Mouse (Mus musculus): ENCODE measurements at regions not wholly inside any gene's neighbourhood (a gene's known extent, or its start where the extent isn't known, plus 50 kb on each side); places are given as distances from the start of the nearest gene placed in this dataset.

DNA sequence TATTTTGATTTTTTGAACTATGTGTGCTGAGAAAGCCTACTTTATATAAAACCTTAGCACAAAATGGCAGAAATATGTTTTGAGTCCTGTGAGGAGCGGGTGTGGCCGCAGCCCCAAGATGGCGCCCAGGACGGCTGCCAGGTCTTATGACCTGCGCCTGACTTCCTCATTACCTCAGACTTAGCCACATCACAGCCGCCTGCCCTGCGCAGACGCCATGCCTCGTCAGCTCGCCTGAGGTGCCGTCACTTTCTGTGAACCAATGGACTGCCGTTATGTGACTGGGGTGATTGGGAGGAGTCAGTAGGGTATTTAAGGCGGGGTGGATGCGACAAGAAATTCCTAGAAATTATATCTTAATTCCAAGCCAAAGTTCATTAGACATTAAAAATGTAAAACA is 171.7 kb upstream of the Foxn2 start:
- H3K9me3 ChIP-seq = peaks cover 8% of the 10 kb centered on the region; the same call in 1 of the 2 replicates
- H3K27ac ChIP-seq = no peak overlapping the region
- WGBS = 95% methylated on average over 14 of the region's 14 CpGs
- H3K4me3 ChIP-seq = no peak overlapping the region
- H3K4me1 ChIP-seq (replicated peaks) = no peaks in the 10 kb centered on the region
- no peaks in the 10 kb centered on the region for H3K36me3 ChIP-seq
- DNase-seq (ENCODE audit: low spot score) = no peak
- H3K27me3 ChIP-seq (ENCODE audit: insufficient read depth, poor library complexity, severe bottlenecking) = no peaks in the 10 kb centered on the region

DNA sequence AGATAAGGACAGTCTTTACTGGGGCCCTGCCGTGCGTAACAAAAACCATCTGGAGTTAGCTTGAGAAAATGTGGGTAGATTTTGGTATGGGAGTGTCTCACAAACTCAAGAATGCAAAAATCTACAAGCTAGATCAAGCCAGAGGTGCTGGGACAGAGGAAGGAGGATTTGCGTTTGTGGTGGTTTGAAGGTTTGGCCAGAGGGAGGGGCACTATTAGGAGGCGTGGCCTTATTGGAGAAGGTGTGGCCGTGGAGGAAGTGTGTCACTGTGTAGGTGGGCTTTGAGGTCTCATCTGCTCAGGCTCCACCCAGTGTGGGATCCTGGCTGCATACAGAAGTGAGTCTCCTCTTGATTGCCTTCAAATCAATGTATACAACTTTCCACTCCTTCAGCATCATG is 169.6 kb upstream of the Foxn2 start:
- 83% methylated on average over 5 of the region's 5 CpGs for WGBS
- Histone ChIP-seq H3K4me3 (no peak overlapping the region), H3K27ac (no peak overlapping the region), H3K4me1 (replicated peaks) (no peaks in the 10 kb centered on the region), H3K36me3 (no peaks in the 10 kb centered on the region), H3K27me3 (ENCODE audit: insufficient read depth, poor library complexity, severe bottlenecking) (no peaks in the 10 kb centered on the region), H3K9me3 (peaks cover 8% of the 10 kb centered on the region; the same call in 1 of the 2 replicates)
- DNase-seq (ENCODE audit: low spot score) = no peak

- H3K4me3 ChIP-seq = no peak overlapping the region
- no peaks in the 10 kb centered on the region for H3K27me3 ChIP-seq (ENCODE audit: insufficient read depth, poor library complexity, severe bottlenecking)
- H3K36me3 ChIP-seq = no peaks in the 10 kb centered on the region
- no peak overlapping the region for H3K27ac ChIP-seq
- no peaks in the 10 kb centered on the region for H3K4me1 ChIP-seq (replicated peaks)
- no peak for DNase-seq (ENCODE audit: low spot score)
- 94% methylated on average over 5 of the region's 5 CpGs for WGBS
- peaks cover 7% of the 10 kb centered on the region; the same call in 1 of the 2 replicates for H3K9me3 ChIP-seq
Measured at GRCm38 (mm10) chr17:88272161-88272560, 168.3 kb upstream of the Foxn2 start.

DNA sequence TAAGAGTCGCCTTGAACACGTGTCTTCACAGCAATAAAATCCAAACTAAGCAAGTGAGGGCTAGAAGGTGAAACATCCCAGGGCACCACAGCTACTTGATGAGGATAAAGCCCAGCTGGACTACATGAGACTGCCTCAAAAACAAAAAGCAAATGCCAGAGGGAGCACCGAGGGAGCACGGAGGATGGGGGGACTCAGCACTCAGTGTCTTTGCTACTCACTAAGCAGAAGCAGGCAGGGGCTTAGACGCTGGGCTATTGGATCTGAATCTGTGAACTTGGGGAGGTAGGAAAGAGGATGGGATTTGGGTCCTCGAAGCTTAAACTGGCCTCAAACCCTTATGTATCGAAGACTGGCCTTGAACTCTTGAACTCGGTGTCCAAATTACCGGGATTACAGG is 167.0 kb upstream of the Foxn2 start:
- WGBS = 93% methylated on average over 9 of the region's 9 CpGs
- Histone ChIP-seq H3K9me3 (0 out of 2 replicates have a peak, but pooled peaks cover 3% of the 10 kb centered on the region), H3K36me3 (no peaks in the 10 kb centered on the region), H3K4me3 (no peak overlapping the region), H3K4me1 (replicated peaks) (no peaks in the 10 kb centered on the region), H3K27me3 (ENCODE audit: insufficient read depth, poor library complexity, severe bottlenecking) (no peaks in the 10 kb centered on the region), H3K27ac (no peak overlapping the region)
- no peak for DNase-seq (ENCODE audit: low spot score)

GRCm38 (mm10) chr17:88274003-88274698 is 166.4 kb upstream of the Foxn2 start:
- no peak for DNase-seq (ENCODE audit: low spot score)
- 85% methylated on average over 14 of the region's 14 CpGs for whole genome bisulfite sequencing
- Histone ChIP-seq H3K36me3 (no peaks in the 10 kb centered on the region), H3K9me3 (0 out of 2 replicates have a peak, but pooled peaks cover 3% of the 10 kb centered on the region), H3K27me3 (ENCODE audit: insufficient read depth, poor library complexity, severe bottlenecking) (no peaks in the 10 kb centered on the region), H3K4me1 (replicated peaks) (no peaks in the 10 kb centered on the region), H3K4me3 (no peak overlapping the region), H3K27ac (no peak overlapping the region)

GRCm38 (mm10) chr17:88274720-88275433 is 165.6 kb upstream of the Foxn2 start:
- WGBS = 74% methylated on average over 6 of the region's 6 CpGs
- 0 out of 2 replicates have a peak, but pooled peaks cover 3% of the 10 kb centered on the region for H3K9me3 ChIP-seq
- DNase-seq (ENCODE audit: low spot score) = no peak
- no peaks in the 10 kb centered on the region for H3K36me3 ChIP-seq
- H3K4me1 ChIP-seq (replicated peaks) = no peaks in the 10 kb centered on the region
- no peak overlapping the region for H3K27ac ChIP-seq
- no peaks in the 10 kb centered on the region for H3K27me3 ChIP-seq (ENCODE audit: insufficient read depth, poor library complexity, severe bottlenecking)
- no peak overlapping the region for H3K4me3 ChIP-seq

- Histone ChIP-seq H3K4me1 (replicated peaks) (no peaks in the 10 kb centered on the region), H3K4me3 (no peak overlapping the region), H3K36me3 (no peaks in the 10 kb centered on the region), H3K27ac (no peak overlapping the region), H3K9me3 (0 out of 2 replicates have a peak, but pooled peaks cover 7% of the 10 kb centered on the region), H3K27me3 (ENCODE audit: insufficient read depth, poor library complexity, severe bottlenecking) (no peaks in the 10 kb centered on the region)
- no peak for DNase-seq (ENCODE audit: low spot score)
- WGBS = 85% methylated on average over 5 of the region's 5 CpGs
Measured at GRCm38 (mm10) chr17:88279656-88280055, 160.9 kb upstream of the Foxn2 start.

GRCm38 (mm10) chr17:88282711-88283110 is 157.8 kb upstream of the Foxn2 start:
- Histone ChIP-seq H3K4me1 (replicated peaks) (no peaks in the 10 kb centered on the region), H3K4me3 (no peak overlapping the region), H3K9me3 (peaks cover 8% of the 10 kb centered on the region), H3K36me3 (no peaks in the 10 kb centered on the region), H3K27me3 (ENCODE audit: insufficient read depth, poor library complexity, severe bottlenecking) (no peaks in the 10 kb centered on the region), H3K27ac (no peak overlapping the region)
- DNase-seq (ENCODE audit: low spot score) = no peak
- WGBS = 57% methylated on average over 1 of the region's 1 CpGs

DNA sequence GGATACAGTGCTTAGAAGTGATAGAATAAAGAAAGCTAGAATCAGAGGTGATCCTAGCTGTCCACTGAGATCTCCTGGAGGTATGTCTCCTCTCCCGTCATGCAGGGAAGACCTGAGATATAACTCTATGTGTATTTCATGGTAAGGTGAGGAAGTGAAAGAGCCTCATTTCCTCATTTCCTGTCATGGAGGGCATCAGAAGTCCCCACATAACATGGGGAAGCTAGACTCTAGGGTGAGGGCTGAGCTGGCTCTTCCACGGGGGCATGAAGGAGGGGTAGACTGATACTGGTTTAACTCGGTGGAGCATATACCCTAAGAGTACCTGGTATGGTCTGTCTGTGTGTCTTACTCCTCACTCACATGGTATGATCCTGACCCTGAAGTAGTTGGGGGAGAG is 156.0 kb upstream of the Foxn2 start:
- 88% methylated on average over 3 of the region's 3 CpGs for WGBS
- Histone ChIP-seq H3K9me3 (peaks cover 20% of the 10 kb centered on the region), H3K4me3 (no peak overlapping the region), H3K27ac (no peak overlapping the region), H3K27me3 (ENCODE audit: insufficient read depth, poor library complexity, severe bottlenecking) (no peaks in the 10 kb centered on the region), H3K36me3 (no peaks in the 10 kb centered on the region), H3K4me1 (replicated peaks) (no peaks in the 10 kb centered on the region)
- DNase-seq (ENCODE audit: low spot score) = no peak

DNA sequence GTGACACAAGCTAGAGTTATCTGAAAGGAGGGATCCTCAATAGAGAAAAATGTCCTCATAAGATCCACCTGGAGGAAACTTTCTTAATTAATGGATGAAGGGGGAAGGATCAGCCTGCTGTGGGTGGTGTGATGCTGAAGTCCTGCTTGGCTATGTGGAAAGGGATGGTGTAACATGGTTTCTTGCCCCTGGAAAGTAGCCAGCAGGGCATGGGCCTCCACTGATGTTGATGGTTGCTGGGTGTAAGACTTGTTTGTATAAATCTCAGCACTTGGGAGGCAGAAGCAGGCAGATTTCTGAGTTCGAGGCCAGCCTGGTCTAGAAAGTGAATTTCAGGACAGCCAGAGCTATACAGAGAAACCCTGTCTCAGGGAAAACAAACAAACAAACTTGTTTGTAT is 152.7 kb upstream of the Foxn2 start:
- WGBS = 74% methylated on average over 1 of the region's 1 CpGs

GRCm38 (mm10) chr17:88297520-88297919 is 143.0 kb upstream of the Foxn2 start:
- no peaks in the 10 kb centered on the region for H3K36me3 ChIP-seq
- H3K4me1 ChIP-seq (replicated peaks) = no peaks in the 10 kb centered on the region
- no peak overlapping the region for H3K4me3 ChIP-seq
- no peaks in the 10 kb centered on the region for H3K27me3 ChIP-seq (ENCODE audit: insufficient read depth, poor library complexity, severe bottlenecking)
- DNase-seq (ENCODE audit: low spot score) = no peak
- H3K27ac ChIP-seq = no peak overlapping the region
- 57% methylated on average over 4 of the region's 4 CpGs for WGBS
- H3K9me3 ChIP-seq = no peaks in the 10 kb centered on the region; the same call in 1 of the 2 replicates

More for the DNA sequence above, 152.7 kb upstream of the Foxn2 start:
- H3K27ac ChIP-seq = no peak overlapping the region
- H3K36me3 ChIP-seq = no peaks in the 10 kb centered on the region
- H3K4me3 ChIP-seq = no peak overlapping the region
- H3K9me3 ChIP-seq = peaks cover 16% of the 10 kb centered on the region
- no peaks in the 10 kb centered on the region for H3K4me1 ChIP-seq (replicated peaks)
- no peak for DNase-seq (ENCODE audit: low spot score)
- no peaks in the 10 kb centered on the region for H3K27me3 ChIP-seq (ENCODE audit: insufficient read depth, poor library complexity, severe bottlenecking)

- Histone ChIP-seq H3K4me1 (replicated peaks) (peaks cover 7% of the 10 kb centered on the region; the same call in 1 of the 2 replicates), H3K36me3 (no peaks in the 10 kb centered on the region), H3K27ac (no peak overlapping the region), H3K9me3 (peaks cover 7% of the 10 kb centered on the region), H3K27me3 (ENCODE audit: insufficient read depth, poor library complexity, severe bottlenecking) (no peaks in the 10 kb centered on the region), H3K4me3 (no peak overlapping the region)
- 66% methylated on average over 2 of the region's 2 CpGs for WGBS
- no peak for DNase-seq (ENCODE audit: low spot score)
Measured at GRCm38 (mm10) chr17:88303991-88304390, 136.5 kb upstream of the Foxn2 start.

DNA sequence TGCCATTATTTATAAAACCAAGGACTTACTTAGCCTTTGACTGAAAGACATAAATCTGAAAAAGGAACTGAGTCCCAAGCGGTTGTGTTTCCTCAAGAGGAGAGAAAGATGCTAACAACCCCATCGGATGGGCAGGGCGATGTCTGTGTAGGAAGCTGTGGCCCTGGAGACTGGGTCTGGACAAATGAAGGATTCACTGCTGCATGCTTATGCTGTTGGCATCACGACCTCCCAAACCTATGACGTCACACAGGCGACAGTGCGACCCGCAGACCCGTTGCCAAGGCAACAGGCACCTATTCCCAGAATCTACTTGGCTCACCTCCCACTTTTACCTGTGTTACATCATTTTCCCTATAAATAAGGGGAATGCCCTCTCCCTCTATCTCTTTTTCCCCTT is 135.3 kb upstream of the Foxn2 start:
- no peaks in the 10 kb centered on the region for H3K36me3 ChIP-seq
- H3K27ac ChIP-seq = no peak overlapping the region
- peaks cover 7% of the 10 kb centered on the region; the same call in 1 of the 2 replicates for H3K4me1 ChIP-seq (replicated peaks)
- no peak for DNase-seq (ENCODE audit: low spot score)
- 82% methylated on average over 9 of the region's 9 CpGs for WGBS
- no peak overlapping the region for H3K4me3 ChIP-seq
- no peaks in the 10 kb centered on the region for H3K27me3 ChIP-seq (ENCODE audit: insufficient read depth, poor library complexity, severe bottlenecking)
- H3K9me3 ChIP-seq = peaks cover 7% of the 10 kb centered on the region
